ENCODE assay signal across 16 mouse cellular contexts in genomic region chr3:61116364-61116763, GRCm38 (mm10).
"Had no signal": no experiment of that assay in that cellular context is flagged by ENCODE, and none has a peak within 500 bp of the region (broad histone marks: within the 10 kb centered on the region; RNA-seq: fewer than 3 reads in every experiment).

No protein-coding gene starts in this region.

- ATAC-seq: liver, embryonic 12.5 days; liver, postnatal 0 days; lung, postnatal 0 days; midbrain, embryonic 13.5 days; midbrain, embryonic 15.5 days; midbrain, embryonic 16.5 days had no signal

- DNase-seq: left cerebral cortex, postnatal 4 days; liver; liver, embryonic 13.5 days; liver, postnatal 0 days; lung, adult 18-20 months; lung, adult 2 months; lung, embryonic 14.5 days; lung, postnatal 14 days; lung, postnatal 36 days; lung, postnatal 4 days; midbrain, embryonic 14.5 days had no signal
